Mouse (Mus musculus) testis, adult 2 months (tissue): Measurements from ENCODE around the gene Rbfox3. TPM values are rescaled to one million over a fixed set of nuclear protein-coding genes. Genes with fewer than 3 reads are reported as not detected.
A peak's percentile ranks its signal among the peaks of the same experiment; 100 is the strongest.

Experiments used
- H3K27ac ChIP-seq: fragments of 200-500 bp; 2 replicates; pipeline ENCODE4 v1.5.1; 2012; ENCODE audit warnings: low read depth, low read length; ENCODE audit not compliant: control insufficient read depth, insufficient read depth
- H3K27me3 ChIP-seq: fragments of 200-500 bp; 2 replicates; pipeline ENCODE4 v1.6.1; 2012; ENCODE audit warnings: mild to moderate bottlenecking, low read length, moderate library complexity; ENCODE audit not compliant: control insufficient read depth, insufficient read depth
- H3K36me3 ChIP-seq: fragments of 200-500 bp; 2 replicates; pipeline ENCODE4 v1.6.1; 2012; ENCODE audit warnings: mild to moderate bottlenecking, low read length; ENCODE audit not compliant: control insufficient read depth, insufficient read depth
- H3K4me1 ChIP-seq: fragments of 200-500 bp; 2 replicates; pipeline ENCODE4 v1.6.1; 2012; ENCODE audit warnings: low read length; ENCODE audit not compliant: control insufficient read depth, insufficient read depth
- H3K4me3 ChIP-seq: fragments of 200-500 bp; 2 replicates; pipeline ENCODE4 v1.5.1; 2012; ENCODE audit warnings: low read depth, mild to moderate bottlenecking, low read length, moderate library complexity, mixed read lengths; ENCODE audit not compliant: control insufficient read depth
- CTCF ChIP-seq: fragments of 200-500 bp; IDR thresholded peaks from 2 replicates; pipeline ENCODE4 v1.5.1; 2012; ENCODE audit warnings: low read depth, mild to moderate bottlenecking, inconsistent platforms, low read length, moderate library complexity; ENCODE audit not compliant: control insufficient read depth, insufficient read depth, insufficient replicate concordance
- POLR2A ChIP-seq: fragments of 200-500 bp; IDR thresholded peaks from 2 replicates; pipeline ENCODE4 v1.6.1; 2012; ENCODE audit warnings: low read depth, mild to moderate bottlenecking, inconsistent platforms, low read length, moderate library complexity; ENCODE audit not compliant: control insufficient read depth
- polyA plus RNA-seq: library from polyadenylated mRNA; depleted of rRNA; stranded (reverse); fragments of >200 nt; gene quantifications from 2 replicates; pipeline ENCODE4 v1.2.3, GENCODE M21; 2012

The Rbfox3 gene
- polyA plus RNA-seq, 1 experiment, result 0.28 TPM

DNA sequence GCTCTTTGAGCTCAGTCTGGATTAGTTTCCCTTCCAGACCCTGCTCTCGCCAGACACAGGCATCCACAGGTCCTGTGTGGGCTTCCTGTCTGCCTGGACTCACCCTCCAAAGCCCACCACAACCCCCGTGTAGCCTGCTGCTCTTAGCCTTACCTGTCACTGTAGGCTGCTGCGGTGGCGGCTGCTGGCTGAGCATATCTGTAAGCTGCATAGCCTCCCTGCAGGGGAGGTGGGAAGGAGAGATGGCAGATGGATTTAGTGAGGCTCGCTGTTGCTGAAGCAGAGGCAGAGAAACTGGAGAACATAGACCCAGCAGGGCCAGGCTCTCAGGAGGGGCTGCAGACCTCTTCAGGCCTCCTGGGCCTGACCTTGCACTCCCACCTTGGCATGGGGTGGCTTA lies 416.3 kb downstream of the Rbfox3 start:
- Histone ChIP-seq H3K27ac (no peak overlapping the region), H3K4me3 (no peak overlapping the region), H3K27me3 (peaks cover 1% of the 10 kb centered on the region; the same call in 1 of the 2 replicates), H3K4me1 (peaks cover 11% of the 10 kb centered on the region), H3K36me3 (no peaks in the 10 kb centered on the region)
- no peak for TF ChIP-seq POLR2A
- TF ChIP-seq CTCF, result no peak

DNA sequence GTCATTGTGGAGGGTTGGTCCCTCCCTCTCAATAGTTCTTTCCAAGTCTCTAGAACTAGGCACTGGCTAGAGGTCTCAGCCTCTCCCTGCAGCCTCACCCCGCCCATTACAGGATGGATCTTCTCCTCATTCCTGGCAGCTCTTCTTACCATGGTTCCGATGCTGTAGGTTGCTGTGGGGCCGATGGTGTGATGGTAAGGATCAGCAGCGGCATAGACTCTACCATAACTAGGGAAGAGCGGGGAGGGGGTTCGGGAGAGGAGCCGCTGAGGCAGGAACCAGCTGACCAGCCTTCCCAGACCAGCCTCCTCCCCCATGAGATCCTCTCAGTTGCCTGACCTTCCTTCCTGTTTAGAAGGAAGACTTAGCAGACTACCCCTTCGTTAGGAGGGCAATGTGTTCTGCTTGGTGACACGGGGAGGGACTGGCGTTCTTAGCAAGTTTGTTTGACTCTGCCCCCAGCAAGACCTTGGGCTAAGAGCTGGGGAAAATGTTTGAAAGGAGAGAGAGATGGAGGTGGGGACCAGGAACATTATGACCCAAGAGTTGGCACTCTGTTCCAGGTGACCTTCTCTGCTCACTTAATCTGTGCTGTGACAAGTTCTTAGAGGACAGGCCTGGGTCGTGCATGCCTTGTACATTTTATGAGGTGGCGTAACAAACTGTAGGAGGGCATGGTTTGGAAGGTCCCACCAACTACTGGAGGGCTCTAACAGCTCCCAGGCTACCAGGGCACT lies 417.2 kb downstream of the Rbfox3 start:
- H3K36me3 ChIP-seq, result no peaks in the 10 kb centered on the region
- H3K4me3 ChIP-seq, result no peak overlapping the region
- H3K4me1 ChIP-seq, result peaks cover 12% of the 10 kb centered on the region
- H3K27ac ChIP-seq, result no peak overlapping the region
- TF ChIP-seq POLR2A (no peak), CTCF (no peak)
- H3K27me3 ChIP-seq, result peaks cover 3% of the 10 kb centered on the region; the same call in 1 of the 2 replicates

DNA sequence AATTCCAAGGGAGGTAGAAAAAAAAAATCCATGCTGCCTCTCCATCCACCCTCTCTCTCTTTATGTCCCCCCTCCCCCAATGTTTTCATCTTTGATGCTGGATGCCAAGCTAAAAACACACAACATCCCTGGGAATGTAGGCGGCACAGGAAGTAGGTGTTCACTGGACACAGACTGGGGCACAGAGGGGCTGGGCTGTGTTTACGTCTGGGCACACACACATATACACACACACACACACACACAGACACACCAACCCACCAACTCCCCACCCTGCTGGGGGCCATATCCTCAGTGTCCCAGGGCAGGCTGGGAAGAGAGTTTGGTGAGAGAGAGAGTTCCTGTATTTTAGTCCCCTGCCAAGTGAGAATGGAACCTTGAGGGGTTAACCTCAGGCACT lies 417.9 kb downstream of the Rbfox3 start:
- peaks cover 12% of the 10 kb centered on the region for H3K4me1 ChIP-seq
- H3K36me3 ChIP-seq, result no peaks in the 10 kb centered on the region
- no peak overlapping the region for H3K4me3 ChIP-seq
- no peak overlapping the region for H3K27ac ChIP-seq
- TF ChIP-seq CTCF (no peak), POLR2A (no peak)
- peaks cover 3% of the 10 kb centered on the region; the same call in 1 of the 2 replicates for H3K27me3 ChIP-seq

- Histone ChIP-seq H3K27ac (no peak overlapping the region), H3K36me3 (no peaks in the 10 kb centered on the region), H3K4me1 (peaks cover 12% of the 10 kb centered on the region), H3K27me3 (peaks cover 3% of the 10 kb centered on the region; the same call in 1 of the 2 replicates), H3K4me3 (no peak overlapping the region)
- TF ChIP-seq CTCF, result no peak
- no peak for TF ChIP-seq POLR2A
These were observed 420.2 kb downstream of the Rbfox3 start for GRCm38 (mm10) chr11:118491230-118491629.

DNA sequence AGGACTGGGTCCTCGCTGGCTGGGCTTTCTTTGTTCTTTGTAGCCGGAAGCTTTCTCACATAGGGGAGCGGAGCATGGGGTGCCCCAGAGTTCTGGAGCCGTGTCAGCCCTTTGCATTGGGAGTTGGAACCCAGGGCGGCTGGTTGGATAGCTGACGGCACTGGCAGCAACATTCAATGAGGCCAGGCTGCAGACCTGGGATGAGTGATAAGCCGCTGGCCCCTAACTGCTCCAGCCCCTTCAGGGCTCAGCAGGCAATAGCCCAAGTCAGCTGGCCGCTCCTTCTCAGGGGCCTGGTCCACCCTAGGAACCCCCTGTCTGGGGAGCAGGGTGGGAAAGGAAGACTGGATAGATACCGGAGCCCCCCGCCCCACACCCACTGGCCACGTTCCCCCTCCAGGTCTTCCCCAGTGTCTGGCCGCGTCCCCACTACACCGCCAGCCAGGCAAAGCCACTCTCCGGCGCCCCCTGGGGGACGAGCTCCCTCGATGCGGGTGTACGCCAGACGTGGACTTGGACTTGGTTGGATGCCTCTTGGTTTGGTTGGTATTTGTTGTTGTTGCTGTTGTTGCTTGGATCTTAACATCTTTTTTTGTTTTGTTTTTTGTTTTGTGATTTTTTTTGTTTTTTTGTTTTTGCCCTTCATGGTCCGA lies 420.7 kb downstream of the Rbfox3 start:
- H3K4me3 ChIP-seq, result peak overlapping the region; percentile 30
- peaks cover 3% of the 10 kb centered on the region; the same call in 1 of the 2 replicates for H3K27me3 ChIP-seq
- H3K36me3 ChIP-seq, result no peaks in the 10 kb centered on the region
- TF ChIP-seq CTCF (peak; percentile 75; the same call in 1 of the 2 replicates), POLR2A (no peak)
- no peak overlapping the region for H3K27ac ChIP-seq
- peaks cover 12% of the 10 kb centered on the region for H3K4me1 ChIP-seq

DNA sequence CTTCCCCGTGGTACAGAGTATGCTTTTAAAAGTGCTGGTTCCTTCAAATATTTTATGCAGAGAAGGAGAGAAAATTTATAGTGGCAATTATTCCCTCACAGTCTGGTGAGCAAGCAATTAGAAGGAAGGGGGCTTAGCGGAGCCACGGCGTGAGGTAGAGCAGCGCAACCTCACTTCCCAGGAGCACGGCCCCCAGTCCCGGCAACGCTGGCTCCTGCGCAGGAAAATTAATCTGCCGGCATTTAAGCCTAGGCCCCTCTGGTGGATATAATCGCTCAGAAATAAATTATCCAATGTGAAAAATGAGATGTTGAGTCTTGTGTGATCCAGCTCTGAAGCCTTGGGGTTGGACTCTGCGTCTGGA lies 422.5 kb downstream of the Rbfox3 start:
- Histone ChIP-seq H3K36me3 (no peaks in the 10 kb centered on the region), H3K27me3 (peaks cover 3% of the 10 kb centered on the region; the same call in 1 of the 2 replicates), H3K4me1 (peaks cover 7% of the 10 kb centered on the region), H3K4me3 (no peak overlapping the region), H3K27ac (no peak overlapping the region)
- TF ChIP-seq POLR2A (no peak), CTCF (no peak)

GRCm38 (mm10) chr11:118488191-118488906 lies 423.0 kb downstream of the Rbfox3 start:
- Histone ChIP-seq H3K4me3 (no peak overlapping the region), H3K4me1 (peaks cover 7% of the 10 kb centered on the region), H3K27me3 (peaks cover 3% of the 10 kb centered on the region; the same call in 1 of the 2 replicates), H3K36me3 (no peaks in the 10 kb centered on the region), H3K27ac (no peak overlapping the region)
- TF ChIP-seq POLR2A (no peak), CTCF (peak; percentile 6; the same call in 1 of the 2 replicates)
